Mouse (Mus musculus): ENCODE data around the gene Gm28230. TPM values are rescaled to one million over a fixed set of nuclear protein-coding genes. Genes with fewer than 3 reads are reported as not detected.

The Gm28230 gene
- polyA plus RNA-seq, 1 experiment, result 0.10 TPM

DNA sequence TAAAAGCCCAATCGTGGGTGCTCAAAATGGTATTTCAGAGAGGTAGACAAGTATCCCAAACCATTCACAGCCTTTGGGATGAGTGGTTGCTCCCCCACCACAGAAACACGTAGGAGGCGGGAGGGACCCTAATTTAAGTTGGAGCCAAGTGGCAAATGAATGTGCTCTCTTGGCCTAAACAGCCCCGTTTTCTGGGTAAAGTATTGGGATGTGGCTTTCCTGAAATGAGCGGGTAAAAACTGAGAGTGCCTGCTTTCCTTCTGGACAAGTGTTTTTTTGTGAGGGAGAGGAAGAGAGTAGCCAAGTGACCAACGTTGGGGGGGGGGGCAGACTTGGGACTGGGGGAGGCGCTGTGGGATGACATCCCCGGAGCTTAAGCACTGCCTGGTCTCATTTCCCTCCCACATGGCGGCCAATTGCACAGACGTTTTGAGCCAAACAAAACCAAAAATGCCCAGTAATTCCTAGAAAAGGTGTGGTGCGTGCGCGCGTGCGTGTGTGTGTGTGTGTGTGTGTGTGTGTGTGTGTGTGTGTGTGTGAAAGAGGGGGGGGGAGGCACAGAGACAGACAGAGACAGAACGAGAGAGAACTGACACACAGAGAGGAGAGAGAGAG is 15.5 kb upstream of the Gm28230 start:
- H3K27ac ChIP-seq (ENCODE audit: insufficient read depth, low read depth, low read length), result no peak overlapping the region
- WGBS, result 6% methylated on average over 16 of the region's 16 CpGs
- H3K36me3 ChIP-seq (ENCODE audit: control insufficient read depth, insufficient read depth, low read length), result no peaks in the 10 kb centered on the region
- TF ChIP-seq POLR2A (IDR thresholded peaks at IDR 0.05; ENCODE audit: low read depth, low read length), result no peak
- TF ChIP-seq CTCF (IDR thresholded peaks at IDR 0.05; ENCODE audit: extremely low read depth, insufficient read length, insufficient replicate concordance, low read depth, low read length), result no peak
- peaks cover 4% of the 10 kb centered on the region for H3K4me1 ChIP-seq (ENCODE audit: control insufficient read depth, insufficient read depth, insufficient read length, low read length)
- H3K27me3 ChIP-seq (ENCODE audit: control insufficient read depth, insufficient read depth, low read length), result peaks cover 63% of the 10 kb centered on the region
- H3K4me3 ChIP-seq (ENCODE audit: low read depth, low read length), result peak overlapping the region; percentile 48; the same call in 1 of the 2 replicates

DNA sequence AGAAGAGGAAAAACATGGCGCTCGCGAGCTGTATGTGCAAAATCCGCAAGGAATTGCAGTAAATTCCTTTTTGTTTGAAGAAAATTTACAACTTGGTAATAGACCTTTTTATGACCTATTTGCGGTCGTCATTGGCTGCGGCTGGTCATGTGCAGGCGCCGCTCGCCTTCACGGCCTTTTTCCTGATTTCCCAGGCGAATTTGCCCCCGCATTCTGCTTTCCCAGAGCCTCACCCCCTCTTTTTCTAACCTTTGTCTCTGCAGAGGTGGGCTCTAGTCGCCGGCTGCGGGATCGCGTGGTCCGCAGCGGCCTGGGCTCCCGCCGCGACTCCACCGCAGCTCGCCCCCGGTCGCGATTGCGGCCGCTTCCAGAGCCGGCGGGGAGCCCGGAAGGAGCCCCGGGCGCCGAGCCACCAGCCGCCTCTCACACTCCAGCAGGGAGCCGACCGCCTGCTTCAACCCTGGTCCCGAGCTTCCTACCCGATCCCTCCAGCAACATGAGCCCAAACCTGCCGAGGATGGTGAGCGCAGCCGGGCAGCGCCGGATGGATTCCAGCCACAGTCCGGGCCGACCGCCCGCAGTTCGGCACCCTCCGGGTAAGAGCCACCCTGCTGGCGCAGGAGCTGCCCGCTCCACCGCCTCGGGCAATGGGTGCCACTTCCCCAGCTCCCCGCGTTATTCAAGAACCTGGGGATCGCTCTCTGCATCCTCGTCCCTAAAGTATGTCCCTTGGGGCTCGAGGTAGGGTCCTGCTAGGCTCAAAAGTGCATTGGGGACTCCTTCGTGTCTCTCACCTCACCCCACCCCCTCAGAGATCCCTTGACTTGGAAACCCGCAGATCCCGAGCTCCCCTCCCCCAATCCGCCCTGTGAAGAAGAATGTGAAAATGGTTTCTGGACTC is 14.6 kb upstream of the Gm28230 start, which contains the start of the genes Hoxd3 and Hoxd4:
Gene Hoxd3, plus strand, starts transcription at position 207 of the 901 bp plus-strand sequence.
Gene Hoxd4, plus strand, starts transcription at position 209 of the 901 bp plus-strand sequence.
- WGBS, result 1% methylated on average over 65 of the region's 65 CpGs
- Histone ChIP-seq H3K4me3 (ENCODE audit: low read depth, low read length) (peak within 1 kb of the TSS; percentile 66), H3K36me3 (ENCODE audit: control insufficient read depth, insufficient read depth, low read length) (no peaks in the 10 kb centered on the region), H3K27me3 (ENCODE audit: control insufficient read depth, insufficient read depth, low read length) (peaks cover 57% of the 10 kb centered on the region), H3K4me1 (ENCODE audit: control insufficient read depth, insufficient read depth, insufficient read length, low read length) (peaks cover 4% of the 10 kb centered on the region), H3K27ac (ENCODE audit: insufficient read depth, low read depth, low read length) (no peak within 1 kb of the TSS)
- TF ChIP-seq CTCF (IDR thresholded peaks at IDR 0.05; ENCODE audit: extremely low read depth, insufficient read length, insufficient replicate concordance, low read depth, low read length) (no peak), POLR2A (IDR thresholded peaks at IDR 0.05; ENCODE audit: low read depth, low read length) (no peak)

DNA sequence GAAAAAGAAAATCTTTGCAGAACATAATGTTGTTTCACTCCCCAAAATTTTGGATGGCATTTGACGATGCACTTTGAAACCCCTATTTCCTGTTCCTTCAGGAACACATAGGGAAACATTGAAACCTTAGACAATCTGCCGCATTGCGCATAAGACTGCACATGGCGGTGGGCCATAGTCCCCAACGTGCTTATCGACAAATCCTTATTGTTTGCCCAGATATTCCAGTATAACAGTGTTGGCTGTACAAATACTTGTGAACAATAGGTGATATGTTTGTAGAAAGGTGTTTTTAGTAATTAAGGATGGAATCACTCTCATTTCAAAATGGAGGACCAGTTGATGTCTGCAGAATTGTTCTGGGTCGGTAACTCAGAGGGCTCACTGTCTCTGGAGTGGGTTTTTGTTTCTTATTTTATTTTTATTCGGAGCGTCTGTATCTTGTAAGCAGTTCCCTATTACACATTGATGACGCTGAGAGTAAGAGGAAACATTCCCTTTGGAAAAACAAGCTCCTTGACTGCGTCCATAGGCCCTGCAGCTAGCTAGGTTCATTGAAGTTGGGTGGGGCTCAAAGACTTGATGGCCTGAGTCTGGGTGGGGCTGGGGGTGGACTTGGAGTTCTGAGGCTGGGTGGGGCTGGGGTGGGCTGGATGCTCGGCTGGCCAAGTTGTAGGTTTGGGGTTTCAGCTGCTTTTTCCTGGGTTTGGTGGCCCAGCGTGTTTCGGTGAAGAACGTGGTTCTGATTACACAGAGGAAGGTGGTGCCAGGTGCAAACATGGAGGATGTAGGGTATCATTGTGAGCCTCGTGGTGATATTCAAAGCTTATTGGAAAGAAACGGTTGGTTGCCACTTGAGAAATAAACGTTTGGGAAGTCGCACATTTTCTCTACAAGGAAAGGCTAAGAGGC is 13.0 kb upstream of the Gm28230 start:
- peaks cover 49% of the 10 kb centered on the region for H3K27me3 ChIP-seq (ENCODE audit: control insufficient read depth, insufficient read depth, low read length)
- WGBS, result 30% methylated on average over 19 of the region's 19 CpGs
- no peak overlapping the region for H3K27ac ChIP-seq (ENCODE audit: insufficient read depth, low read depth, low read length)
- no peak overlapping the region for H3K4me3 ChIP-seq (ENCODE audit: low read depth, low read length)
- TF ChIP-seq POLR2A (IDR thresholded peaks at IDR 0.05; ENCODE audit: low read depth, low read length), result no peak
- no peak for TF ChIP-seq CTCF (IDR thresholded peaks at IDR 0.05; ENCODE audit: extremely low read depth, insufficient read length, insufficient replicate concordance, low read depth, low read length)
- H3K4me1 ChIP-seq (ENCODE audit: control insufficient read depth, insufficient read depth, insufficient read length, low read length), result peaks cover 4% of the 10 kb centered on the region
- H3K36me3 ChIP-seq (ENCODE audit: control insufficient read depth, insufficient read depth, low read length), result no peaks in the 10 kb centered on the region

DNA sequence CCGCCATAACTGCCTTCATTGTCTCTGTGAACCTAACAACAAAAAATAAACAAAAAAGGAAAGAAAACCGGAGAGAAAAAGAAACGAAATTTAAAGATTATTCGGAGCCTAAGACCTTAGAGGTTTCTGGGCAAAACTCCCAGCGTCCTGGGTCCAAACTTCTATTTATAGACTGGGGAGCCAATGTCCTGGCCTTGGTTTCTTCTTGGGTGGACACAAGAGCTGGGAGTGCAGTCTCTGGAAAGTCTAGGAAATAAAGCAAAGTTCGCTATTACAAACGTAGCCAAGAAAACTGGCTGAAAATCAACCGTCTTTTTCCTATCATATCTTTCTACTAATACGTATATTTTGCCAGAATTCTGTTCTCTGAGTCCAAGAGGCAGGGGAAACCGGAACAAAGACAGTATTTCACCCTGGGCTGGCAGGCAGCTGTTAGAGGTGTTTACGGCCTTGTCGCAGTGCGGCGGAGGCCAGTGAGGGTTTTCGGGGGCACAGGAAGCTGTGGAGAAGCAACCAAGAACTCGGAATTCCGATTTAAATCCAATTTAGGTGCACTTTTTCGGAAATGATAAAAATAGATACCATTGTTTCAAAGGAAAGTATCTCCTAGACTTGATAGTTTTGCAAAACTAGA is 12.3 kb upstream of the Gm28230 start:
- WGBS, result 30% methylated on average over 18 of the region's 18 CpGs
- Histone ChIP-seq H3K36me3 (ENCODE audit: control insufficient read depth, insufficient read depth, low read length) (no peaks in the 10 kb centered on the region), H3K4me3 (ENCODE audit: low read depth, low read length) (no peak overlapping the region), H3K27ac (ENCODE audit: insufficient read depth, low read depth, low read length) (no peak overlapping the region), H3K27me3 (ENCODE audit: control insufficient read depth, insufficient read depth, low read length) (peaks cover 45% of the 10 kb centered on the region), H3K4me1 (ENCODE audit: control insufficient read depth, insufficient read depth, insufficient read length, low read length) (peaks cover 4% of the 10 kb centered on the region)
- no peak for TF ChIP-seq POLR2A (IDR thresholded peaks at IDR 0.05; ENCODE audit: low read depth, low read length)
- TF ChIP-seq CTCF (IDR thresholded peaks at IDR 0.05; ENCODE audit: extremely low read depth, insufficient read length, insufficient replicate concordance, low read depth, low read length), result no peak

DNA sequence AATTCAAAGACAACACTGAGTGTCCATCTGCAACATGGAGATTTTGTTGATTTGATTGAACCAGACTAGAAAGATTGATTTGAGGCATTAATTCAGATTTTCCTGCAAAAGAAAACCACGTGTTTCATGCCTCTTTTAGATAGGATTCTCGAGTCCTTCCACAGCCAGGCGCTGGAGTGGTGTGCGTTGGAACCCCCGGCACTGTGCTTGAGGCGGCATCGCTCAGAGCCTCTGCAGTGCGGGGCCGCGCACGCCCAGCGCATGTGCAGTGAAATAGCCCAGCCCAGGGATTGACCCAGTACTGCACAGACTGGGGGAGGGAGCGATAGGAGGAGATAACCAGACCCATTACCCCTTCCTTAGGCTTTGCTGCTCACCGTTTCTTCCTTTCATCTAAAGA is 11.6 kb upstream of the Gm28230 start:
- Histone ChIP-seq H3K27me3 (ENCODE audit: control insufficient read depth, insufficient read depth, low read length) (peaks cover 42% of the 10 kb centered on the region), H3K27ac (ENCODE audit: insufficient read depth, low read depth, low read length) (no peak overlapping the region), H3K36me3 (ENCODE audit: control insufficient read depth, insufficient read depth, low read length) (no peaks in the 10 kb centered on the region), H3K4me1 (ENCODE audit: control insufficient read depth, insufficient read depth, insufficient read length, low read length) (peaks cover 4% of the 10 kb centered on the region), H3K4me3 (ENCODE audit: low read depth, low read length) (no peak overlapping the region; the same call in 1 of the 2 replicates)
- no peak for TF ChIP-seq CTCF (IDR thresholded peaks at IDR 0.05; ENCODE audit: extremely low read depth, insufficient read length, insufficient replicate concordance, low read depth, low read length)
- no peak for TF ChIP-seq POLR2A (IDR thresholded peaks at IDR 0.05; ENCODE audit: low read depth, low read length)
- 7% methylated on average over 14 of the region's 14 CpGs for WGBS

DNA sequence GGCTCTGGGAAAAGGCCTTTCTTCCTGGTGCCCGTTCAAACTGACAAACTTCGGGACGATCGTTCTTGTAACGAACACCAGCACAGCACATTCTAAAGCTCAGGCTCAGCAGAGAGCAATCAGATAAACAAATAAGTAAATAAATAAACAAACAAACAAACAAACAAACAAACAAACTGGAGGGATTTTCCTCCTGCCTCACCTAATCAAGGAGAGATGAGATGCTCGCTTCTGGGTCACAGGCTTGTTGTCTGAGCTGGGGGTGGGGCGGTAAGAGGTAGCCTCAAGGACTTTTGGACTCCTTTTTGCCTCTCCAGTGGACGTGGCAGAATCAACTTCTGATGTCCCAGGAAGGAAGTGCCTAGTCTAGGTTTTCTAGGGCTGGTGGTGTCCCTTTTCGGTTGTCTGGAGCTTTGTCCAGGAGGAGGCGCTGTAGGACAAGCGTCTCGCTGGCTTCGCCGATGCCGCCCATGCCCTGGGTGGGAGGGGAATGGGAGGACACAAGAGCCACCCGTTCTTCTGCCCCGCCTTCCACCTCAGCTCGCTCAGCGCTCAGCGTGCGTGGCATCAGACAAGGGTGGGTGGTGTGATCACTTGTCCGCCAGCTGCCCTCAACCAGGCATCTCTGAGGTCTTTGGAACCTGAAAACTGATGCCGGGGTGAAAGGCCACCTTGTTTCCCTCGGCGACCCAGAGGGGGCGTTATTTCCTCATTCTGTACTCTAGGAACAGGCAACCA is 10.9 kb upstream of the Gm28230 start:
- Histone ChIP-seq H3K4me1 (ENCODE audit: control insufficient read depth, insufficient read depth, insufficient read length, low read length) (peaks cover 5% of the 10 kb centered on the region), H3K27me3 (ENCODE audit: control insufficient read depth, insufficient read depth, low read length) (peaks cover 36% of the 10 kb centered on the region), H3K36me3 (ENCODE audit: control insufficient read depth, insufficient read depth, low read length) (no peaks in the 10 kb centered on the region), H3K4me3 (ENCODE audit: low read depth, low read length) (peak overlapping the region; percentile 39), H3K27ac (ENCODE audit: insufficient read depth, low read depth, low read length) (no peak overlapping the region)
- 5% methylated on average over 26 of the region's 26 CpGs for WGBS
- TF ChIP-seq POLR2A (IDR thresholded peaks at IDR 0.05; ENCODE audit: low read depth, low read length) (no peak), CTCF (IDR thresholded peaks at IDR 0.05; ENCODE audit: extremely low read depth, insufficient read length, insufficient replicate concordance, low read depth, low read length) (peak; percentile 85)
